Mouse (Mus musculus): ENCODE measurements around the gene H2afb2.

H2afb2 gene

GRCm38 (mm10) chrX:116680878-116681277 is at the start of gene H2afb2:
Gene H2afb2, plus strand, starts transcription at chrX:116681178.
- DNase-seq (ENCODE audit: low read depth): no peak
